Mouse (Mus musculus) right cerebral cortex, postnatal 25 days (tissue): ENCODE results near the gene Wwtr1.

ENCODE experiments used
- DNase-seq: peaks from one replicate; pipeline ENCODE4 v3.0.0; 2022

Gene Wwtr1

GRCm38 (mm10) chr3:57557408-57557807, 18.3 kb downstream of the Wwtr1 start:
- no peak for DNase-seq

- DNase-seq = no peak
Observed at GRCm38 (mm10) chr3:57555560-57555959, 20.1 kb downstream of the Wwtr1 start.

GRCm38 (mm10) chr3:57554890-57555239, 20.8 kb downstream of the Wwtr1 start:
- no peak for DNase-seq

GRCm38 (mm10) chr3:57554124-57554889, 21.4 kb downstream of the Wwtr1 start:
- DNase-seq = no peak

GRCm38 (mm10) chr3:57553108-57553507, 22.6 kb downstream of the Wwtr1 start:
- no peak for DNase-seq

DNA sequence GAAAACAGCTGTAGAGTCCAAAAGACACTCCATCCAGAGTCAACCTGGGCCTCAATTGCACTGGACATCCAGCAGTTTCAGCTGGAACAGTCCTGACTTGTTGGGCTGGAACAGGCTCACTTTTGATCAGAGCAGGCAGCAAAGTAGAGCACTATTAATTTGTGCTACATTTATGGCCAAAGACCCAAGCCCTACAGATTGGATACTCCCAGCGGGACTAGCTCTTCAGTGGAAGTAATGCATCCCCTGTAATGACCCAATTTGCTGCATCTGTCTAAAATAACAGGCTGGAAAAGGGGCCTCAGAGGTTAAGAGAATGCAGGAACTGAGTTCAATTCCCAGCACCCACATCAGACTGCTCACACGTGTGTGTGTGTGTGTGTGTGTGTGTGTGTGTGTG, 24.5 kb downstream of the Wwtr1 start:
- DNase-seq = no peak

GRCm38 (mm10) chr3:57550468-57551185, 25.1 kb downstream of the Wwtr1 start:
- no peak for DNase-seq

DNA sequence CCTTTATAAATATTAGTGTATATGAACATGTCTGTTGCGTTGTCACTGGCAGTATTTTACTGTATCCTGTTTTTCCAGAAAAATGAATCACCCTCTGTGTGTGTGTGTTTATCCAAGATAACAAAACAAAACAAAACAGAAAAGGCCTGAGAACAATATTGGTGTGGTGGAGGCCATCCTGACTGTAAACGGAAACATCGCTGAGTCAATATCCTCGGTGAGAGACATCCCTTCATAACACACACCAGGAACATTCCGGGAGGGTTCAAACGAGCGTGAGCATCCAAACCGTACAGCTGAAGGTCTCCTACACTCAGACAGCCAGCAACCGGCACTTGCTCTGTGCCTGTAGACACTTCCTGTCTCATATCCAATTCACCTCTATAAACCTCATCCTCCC, 31.6 kb downstream of the Wwtr1 start:
- DNase-seq = no peak

DNA sequence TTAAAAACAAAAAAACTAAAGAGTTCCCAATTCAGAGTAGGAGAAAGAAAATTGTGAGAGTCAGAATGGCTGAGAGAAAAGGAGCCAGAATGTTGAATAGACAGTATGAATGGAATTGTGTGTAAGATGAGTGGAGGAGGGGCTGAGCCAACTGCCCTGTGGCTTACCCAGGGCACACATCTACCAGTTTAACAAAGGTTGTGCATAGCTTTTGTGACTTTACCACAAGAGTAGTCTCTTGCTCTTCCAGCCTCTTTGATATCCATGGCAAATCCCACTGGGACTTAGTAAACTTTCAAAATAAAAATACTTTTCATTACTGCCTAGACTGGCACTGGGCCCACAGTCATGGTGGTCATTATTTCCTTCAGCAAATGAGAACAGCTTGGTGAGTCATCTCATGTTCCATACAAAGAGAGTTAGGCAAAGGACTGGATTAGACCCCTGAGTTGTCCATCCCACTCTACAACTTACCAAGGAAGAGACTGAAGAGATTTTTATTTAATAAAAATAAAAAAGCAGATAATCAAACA, 32.8 kb downstream of the Wwtr1 start:
- DNase-seq = no peak

DNA sequence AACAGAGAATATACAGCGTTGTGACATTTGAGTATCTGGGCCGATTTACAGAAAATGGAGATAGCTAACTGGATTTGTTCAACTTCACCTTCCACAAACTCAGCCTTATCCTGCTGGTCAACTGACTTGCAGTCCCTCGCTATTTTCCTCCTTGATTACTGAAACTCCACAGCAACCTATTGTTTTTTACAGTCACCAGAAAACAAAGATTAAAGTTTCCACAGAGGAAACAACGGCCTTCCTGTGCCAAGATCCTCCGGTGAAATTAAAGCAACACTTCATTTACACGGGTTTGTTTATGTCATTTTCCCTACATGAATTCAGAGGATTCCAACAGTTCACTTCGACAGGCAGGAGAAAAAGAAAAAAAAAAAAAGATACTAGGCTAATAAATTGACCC, 34.5 kb downstream of the Wwtr1 start:
- DNase-seq = no peak

DNA sequence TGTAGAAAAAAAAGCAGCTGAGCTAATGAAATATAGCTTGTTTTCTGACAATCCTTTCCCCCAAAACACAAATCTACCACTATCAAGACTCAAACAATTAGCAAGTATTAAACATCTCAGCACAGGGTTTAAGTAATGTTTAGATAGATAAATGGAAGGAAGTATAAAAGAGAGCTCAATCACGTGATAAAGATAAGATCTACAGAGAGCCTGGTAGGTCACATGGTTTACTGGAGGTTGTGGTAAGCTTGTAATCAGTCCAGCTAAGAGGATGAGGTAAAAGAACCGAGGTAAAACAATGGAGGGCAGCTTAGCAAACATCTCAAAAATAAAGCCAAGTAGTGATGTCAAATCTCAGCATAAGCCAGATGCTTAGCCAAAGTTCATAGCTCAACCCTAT, 35.2 kb downstream of the Wwtr1 start:
- DNase-seq = no peak

DNA sequence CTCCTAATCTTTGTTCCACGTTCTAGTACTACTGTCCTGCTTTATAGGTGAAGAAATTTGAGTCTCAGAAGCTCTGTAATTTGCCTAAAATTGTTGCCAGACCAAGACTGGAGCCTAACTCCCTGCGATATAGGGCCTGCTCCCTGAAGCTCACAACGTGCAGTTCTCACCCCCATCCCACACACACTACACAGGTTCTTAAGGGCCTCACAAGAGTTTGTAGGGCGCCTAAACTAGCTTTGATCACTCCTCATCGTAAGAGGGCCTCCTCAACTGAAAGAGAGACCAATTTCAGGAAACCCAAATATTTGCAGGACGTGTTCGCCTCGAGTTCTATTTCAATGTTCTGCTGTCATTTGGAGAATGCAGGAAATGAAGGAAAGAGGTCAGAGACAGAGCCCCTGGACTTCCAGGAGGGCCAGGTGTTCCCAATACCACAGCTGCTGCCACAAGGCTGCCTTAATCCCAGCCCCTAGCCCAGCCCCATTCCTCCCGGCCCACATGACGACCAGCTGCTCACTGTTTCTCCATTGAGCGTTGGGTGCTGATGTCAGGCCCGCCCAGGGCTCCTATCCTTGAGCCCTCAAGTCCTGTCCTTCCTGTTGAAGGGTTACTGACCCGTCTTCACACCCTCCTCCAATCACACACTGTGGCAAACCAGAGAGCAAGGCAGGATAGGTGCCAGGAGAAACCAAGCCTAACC, 40.1 kb downstream of the Wwtr1 start:
- DNase-seq = no peak

DNA sequence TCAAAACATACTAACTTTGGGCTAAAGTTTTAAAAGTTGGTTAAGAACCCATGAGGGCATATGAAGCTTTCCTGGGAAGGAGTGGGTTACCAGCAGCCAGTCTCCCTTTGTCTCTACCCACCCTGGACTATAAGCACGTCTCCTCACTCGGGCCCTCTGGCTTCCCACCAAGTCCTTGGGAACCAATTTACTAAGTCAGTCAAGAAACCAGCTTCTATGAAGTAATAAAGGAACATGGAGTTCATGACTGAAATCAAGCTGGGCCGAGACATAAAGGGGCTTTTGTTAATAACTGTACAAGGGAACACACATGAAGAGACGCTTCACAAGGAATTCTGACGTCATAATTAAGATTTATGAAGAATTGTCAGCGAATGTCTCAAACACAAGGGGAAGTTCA, 41.3 kb downstream of the Wwtr1 start:
- DNase-seq = no peak

DNA sequence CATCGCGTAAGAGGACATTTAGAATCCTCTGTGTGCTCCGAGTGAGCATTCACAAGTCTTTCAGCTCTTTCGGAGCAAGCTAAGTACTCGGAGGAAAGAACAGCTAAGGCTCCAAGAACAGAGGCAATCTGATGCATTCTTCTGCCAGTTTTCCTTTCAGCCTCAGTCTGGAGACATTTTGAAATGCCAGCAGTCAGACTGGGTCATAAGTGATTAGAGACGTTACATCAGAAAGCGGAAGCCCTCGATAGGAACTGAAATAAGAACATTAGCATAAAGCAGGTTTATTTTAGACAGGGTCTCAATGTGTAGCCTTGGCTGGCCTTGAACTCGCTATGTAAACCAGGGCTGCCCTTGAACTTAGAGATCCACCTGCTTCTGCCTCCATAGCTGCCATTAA, 41.8 kb downstream of the Wwtr1 start:
- DNase-seq = no peak

GRCm38 (mm10) chr3:57532991-57533725, 42.6 kb downstream of the Wwtr1 start:
- no peak for DNase-seq

- no peak for DNase-seq
Observed at GRCm38 (mm10) chr3:57530836-57531235, 44.9 kb downstream of the Wwtr1 start.

- DNase-seq = no peak
Observed at GRCm38 (mm10) chr3:57530221-57530620, 45.5 kb downstream of the Wwtr1 start.

- no peak for DNase-seq
Observed at GRCm38 (mm10) chr3:57527154-57527553, 48.6 kb downstream of the Wwtr1 start.

DNA sequence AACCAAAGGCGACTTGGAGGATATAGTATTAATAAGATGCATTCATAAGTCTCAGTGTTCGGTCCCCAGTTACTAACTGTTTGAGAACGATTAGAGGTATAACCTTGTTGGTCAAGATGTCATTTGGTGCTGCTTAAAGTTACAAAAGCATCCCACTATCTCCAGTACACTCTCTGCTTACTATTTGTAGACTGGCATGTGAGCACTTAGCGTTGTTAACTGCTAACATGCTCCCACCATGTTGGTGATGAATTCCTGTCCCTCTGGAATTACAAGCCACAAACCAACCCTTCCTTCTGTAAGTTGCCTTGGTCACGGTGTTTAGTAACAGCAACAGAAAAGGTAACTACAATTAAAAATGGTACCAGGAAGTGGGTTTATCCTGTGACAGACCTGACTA, 52.6 kb downstream of the Wwtr1 start:
- no peak for DNase-seq

GRCm38 (mm10) chr3:57521876-57522275, 53.8 kb downstream of the Wwtr1 start:
- no peak for DNase-seq

- DNase-seq = no peak
Observed at GRCm38 (mm10) chr3:57519995-57520394, 55.7 kb downstream of the Wwtr1 start.

DNA sequence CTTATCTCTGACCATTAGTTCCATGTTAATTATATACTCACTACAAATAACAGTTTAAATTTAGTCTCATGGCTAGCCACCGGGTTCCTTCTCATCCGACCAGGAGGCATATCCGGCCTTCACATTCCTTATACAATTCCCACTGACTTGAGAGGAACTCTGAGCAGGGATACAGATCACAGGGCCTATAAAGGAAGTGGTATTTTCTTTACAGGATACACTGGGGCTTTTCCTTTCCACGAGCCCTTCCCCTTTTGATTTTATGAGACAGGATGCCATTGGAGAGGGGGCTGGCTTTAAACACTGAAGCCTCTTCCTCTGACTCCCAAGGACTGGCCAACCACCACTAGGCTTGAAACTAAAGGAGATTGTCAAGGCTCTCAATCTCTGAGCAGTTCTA, 59.6 kb downstream of the Wwtr1 start:
- no peak for DNase-seq

GRCm38 (mm10) chr3:57515044-57515443, 60.7 kb downstream of the Wwtr1 start:
- DNase-seq = no peak
